Mouse (Mus musculus): Measurements from ENCODE around the gene Ankfy1. TPM values are rescaled to one million over a fixed set of nuclear protein-coding genes. Genes with fewer than 3 reads are reported as not detected.
"Not testable (repeated sequence)": the region's sequence is repeated elsewhere in the genome, so short reads cannot be mapped to it uniquely, and the experiment has no call there.

The Ankfy1 gene
- polyA plus RNA-seq (2012; rRNA removed), result 29.5 and 30.8 TPM in 2 replicates

- DNase-seq (ENCODE audit: low read depth), result no peak
These were observed at the start of gene Ankfy1 for GRCm38 (mm10) chr11:72689551-72690510. Gene Ankfy1 (plus strand): TSS chr11:72690006.

DNA sequence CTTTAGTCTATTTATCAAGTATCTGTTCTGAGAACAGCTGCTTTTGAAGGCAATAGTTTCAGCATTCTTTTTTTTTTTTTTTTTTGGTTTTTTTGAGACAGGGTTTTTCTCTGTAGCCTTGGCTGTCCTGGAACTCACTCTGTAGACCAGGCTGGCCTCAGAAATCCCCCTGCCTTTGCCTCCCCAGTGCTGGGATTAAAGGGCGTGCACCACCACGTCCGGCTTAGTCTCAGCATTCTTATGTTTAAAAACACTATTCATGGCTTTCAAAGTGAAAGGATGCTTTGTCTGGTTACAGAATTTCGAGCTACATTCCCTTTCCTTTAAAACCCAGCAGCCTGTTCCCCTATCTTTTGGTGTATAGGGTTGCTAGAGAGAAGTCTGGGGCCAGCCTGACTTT is 47.1 kb upstream of the Ankfy1 start:
- no peak for DNase-seq (ENCODE audit: low read depth)

- no peak for DNase-seq (ENCODE audit: low read depth)
These were observed 44.4 kb upstream of the Ankfy1 start for GRCm38 (mm10) chr11:72645386-72645785.

DNA sequence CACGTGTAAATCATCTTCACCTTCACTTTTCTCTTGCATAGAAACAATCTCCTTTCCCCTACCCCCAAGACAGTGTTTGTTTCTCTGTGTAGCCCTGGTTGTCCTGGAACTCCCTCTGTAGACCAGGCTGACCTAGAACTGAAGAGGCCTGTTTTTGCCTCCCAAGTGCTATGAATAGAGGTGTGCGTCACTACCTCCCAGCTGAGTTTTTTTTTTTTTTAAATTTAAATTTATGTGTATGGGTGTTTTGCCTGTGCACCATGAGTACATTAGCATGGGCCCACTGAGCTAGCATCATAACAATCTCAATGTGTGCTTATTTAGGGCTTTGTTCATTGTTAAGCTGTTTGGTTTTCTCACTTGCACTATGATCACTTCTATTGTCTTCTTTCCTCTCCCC is 39.5 kb upstream of the Ankfy1 start:
- DNase-seq (ENCODE audit: low read depth), result no peak

DNA sequence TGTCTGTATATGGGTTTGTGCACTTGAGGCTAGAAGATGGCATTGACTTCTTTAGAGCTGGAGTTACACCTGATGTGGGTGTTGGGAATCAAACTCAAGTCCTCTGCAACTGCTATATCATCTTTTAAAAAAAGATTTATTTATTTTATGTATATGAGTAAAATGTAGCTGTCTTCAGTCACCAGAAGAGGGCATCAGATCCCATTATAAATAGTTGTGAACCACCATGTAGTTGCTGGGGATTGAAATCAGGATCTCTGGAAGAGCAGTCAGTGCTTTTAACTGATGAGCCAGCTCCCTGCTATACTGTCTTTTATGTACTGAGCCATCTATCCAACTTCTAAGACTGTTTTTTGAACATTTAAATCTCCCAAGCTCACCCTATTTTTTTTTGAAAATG is 29.9 kb upstream of the Ankfy1 start:
- no peak for DNase-seq (ENCODE audit: low read depth)

GRCm38 (mm10) chr11:72660359-72660758 is 29.4 kb upstream of the Ankfy1 start:
- no peak for DNase-seq (ENCODE audit: low read depth)

DNA sequence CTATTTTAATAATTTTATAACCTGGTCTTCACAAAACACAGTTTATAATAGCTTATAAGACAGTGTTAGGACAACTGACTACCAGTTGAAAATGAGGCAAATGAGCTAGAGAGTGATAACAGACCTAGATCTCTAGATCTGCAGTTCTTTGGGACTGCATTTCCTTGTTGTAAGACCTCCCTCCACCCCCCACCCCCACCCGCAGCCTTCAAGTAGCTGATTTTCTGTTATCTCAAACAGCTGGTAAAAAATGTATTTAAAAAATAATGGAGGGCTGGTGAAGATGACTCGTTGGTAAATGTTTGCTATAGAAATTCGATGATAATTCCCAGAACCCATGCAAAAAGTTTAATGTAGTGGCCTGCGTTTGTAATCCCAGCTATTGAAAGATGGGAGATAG is 25.2 kb upstream of the Ankfy1 start:
- DNase-seq (ENCODE audit: low read depth), result no peak

DNA sequence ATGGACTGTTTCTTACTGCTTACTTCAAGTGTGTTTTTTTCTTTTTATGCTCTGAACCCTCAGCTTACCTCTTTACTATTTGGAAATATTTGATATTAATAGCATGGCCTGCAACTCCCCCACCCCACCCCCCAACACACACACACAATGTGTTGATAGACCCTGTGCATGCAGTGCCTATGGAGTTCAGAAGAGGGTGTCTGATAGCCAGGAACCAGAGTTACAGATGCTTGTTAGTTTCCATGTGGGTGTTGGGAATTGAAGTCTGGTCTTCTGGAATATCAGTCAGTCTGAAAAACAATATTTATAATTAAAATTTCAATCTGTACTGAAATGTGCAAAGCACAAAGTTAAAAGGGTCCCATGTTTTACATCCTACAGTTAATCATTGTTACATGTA is 19.2 kb upstream of the Ankfy1 start:
- DNase-seq (ENCODE audit: low read depth), result no peak

DNA sequence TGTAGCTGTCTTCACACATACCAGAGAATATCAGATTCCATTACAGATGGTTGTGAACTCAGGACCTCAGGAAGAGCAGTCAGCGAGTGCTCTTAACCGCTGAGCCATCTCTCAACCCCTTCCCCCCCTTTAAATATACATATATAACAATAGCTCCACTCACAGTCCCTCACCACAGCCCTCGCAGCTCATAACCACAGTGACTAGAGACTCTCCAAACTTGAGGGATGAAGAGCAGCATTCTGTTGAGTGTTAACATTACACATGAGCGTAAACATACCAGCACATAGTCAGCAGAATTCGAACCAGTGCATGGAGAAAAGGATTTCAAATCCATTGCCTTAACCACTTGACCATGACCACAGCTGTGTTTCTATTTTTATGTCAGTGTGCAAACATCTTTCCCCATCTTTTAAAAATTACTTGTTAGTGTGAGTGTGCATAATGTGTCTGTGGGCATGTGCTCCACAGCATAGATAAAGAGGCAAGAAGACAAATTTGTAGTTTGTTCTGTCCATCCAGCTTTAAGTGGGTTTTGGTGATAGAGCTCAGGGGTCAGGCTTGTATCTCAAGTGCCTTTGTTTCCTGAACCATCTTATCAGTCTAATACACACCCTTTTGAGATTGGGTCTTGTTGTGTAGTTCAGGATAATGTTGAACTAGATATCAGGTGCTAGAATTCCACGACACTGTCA is 18.4 kb upstream of the Ankfy1 start:
- no peak for DNase-seq (ENCODE audit: low read depth)

GRCm38 (mm10) chr11:72672438-72672837 is 17.4 kb upstream of the Ankfy1 start:
- no peak for DNase-seq (ENCODE audit: low read depth)

DNA sequence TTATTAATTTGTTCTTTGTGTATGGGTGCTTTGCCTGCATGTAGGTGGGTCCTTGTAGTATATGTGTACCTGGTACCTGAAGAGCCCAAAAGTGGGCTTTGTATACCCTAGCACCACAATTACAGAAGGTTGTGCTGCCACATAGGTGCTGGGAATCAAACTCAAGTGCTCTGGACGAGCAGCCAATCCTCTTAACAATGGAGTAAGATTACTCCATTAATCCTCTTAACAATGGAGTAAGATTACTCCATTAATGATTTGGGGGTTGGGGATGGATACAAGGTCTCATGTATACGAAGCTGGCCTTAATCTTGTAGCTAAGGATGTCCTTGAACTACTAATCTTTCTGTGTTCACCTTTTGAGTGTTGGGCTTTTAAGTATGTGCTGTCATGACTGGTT is 14.5 kb upstream of the Ankfy1 start:
- no peak for DNase-seq (ENCODE audit: low read depth)

GRCm38 (mm10) chr11:72680726-72681125 is 9.1 kb upstream of the Ankfy1 start:
- no peak for DNase-seq (ENCODE audit: low read depth)

DNA sequence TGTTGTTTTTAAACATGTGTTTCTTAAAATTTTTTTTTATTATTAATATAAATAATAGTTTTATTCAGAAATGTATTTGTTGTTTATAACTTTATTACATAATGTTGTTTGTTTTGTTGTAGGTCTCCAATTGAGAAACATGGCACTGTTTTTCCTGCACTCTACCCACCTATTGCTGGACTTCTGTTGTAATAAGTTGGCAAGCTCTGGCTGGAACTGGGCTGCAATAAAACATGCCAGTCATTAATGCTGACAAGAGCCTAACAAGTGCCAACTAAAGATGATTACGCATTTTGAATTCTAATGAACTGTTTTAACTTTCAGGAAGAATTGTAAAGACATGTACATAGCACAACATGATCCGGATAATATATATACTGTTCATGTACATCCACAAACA is 6.4 kb upstream of the Ankfy1 start:
- DNase-seq (ENCODE audit: low read depth), result peak; percentile 44

DNA sequence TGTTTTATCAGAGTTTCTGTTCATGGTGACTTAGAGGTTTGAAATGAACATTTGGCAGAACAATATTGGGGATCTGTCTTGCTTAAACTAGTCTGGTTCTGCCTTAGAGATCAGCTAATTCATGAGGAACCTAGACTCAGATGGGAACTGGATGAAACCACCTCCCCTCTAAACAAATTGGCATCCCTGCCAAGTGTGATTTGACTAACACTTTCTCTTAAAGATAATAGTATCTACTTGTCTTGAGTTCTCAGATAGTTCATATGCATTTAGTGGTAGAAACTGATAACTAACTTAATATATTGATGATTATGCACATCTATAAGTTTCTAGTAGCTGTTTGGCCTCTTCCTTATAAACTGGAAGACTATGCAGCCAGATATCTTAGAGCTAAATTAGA is 3.1 kb upstream of the Ankfy1 start:
- DNase-seq (ENCODE audit: low read depth), result no peak

DNA sequence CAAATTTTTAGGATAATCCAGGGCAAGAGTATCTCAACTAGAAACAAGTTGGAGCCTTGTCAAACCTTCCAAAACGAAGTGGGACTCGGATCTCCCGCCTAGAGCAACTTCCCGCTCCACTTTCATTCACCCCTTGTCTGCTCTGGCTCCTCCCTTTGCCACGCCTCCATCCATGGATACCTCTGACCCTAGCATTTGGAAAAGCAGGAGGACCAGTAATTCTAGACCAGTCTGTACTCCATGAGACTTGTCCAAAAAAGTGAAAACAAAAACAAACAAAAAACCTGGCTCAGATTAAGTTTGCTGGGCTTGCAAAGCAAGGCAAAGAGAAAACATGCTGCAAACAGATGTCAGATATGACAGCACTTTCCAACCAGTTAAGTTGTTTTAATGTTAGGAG is 1.6 kb upstream of the Ankfy1 start:
- DNase-seq (ENCODE audit: low read depth), result no peak

DNA sequence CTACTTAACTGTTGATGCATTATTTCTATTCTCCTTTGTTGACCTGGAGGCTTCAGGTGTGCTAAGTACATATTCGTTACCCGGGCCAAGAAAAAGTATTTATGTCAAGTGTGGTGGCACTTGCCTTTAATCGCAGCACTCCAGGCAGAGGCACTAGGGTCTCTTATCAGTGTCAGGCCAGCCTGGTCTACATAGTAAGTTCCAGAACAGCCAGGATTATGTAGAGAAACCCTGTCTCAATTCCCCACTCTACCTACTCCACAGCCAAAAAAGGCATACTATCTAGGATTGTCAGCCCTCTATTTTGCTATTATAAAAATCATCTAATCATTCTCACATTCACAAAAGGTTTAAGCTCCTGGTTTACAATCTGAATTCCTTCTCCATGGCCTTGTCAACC is 691 bp upstream of the Ankfy1 start:
- no peak for DNase-seq (ENCODE audit: low read depth)

- DNase-seq (ENCODE audit: low read depth), result no peak
These were observed 2.5 kb downstream of the Ankfy1 start for GRCm38 (mm10) chr11:72692353-72692752.

GRCm38 (mm10) chr11:72695025-72695424 is 5.2 kb downstream of the Ankfy1 start:
- DNase-seq (ENCODE audit: low read depth), result no peak

DNA sequence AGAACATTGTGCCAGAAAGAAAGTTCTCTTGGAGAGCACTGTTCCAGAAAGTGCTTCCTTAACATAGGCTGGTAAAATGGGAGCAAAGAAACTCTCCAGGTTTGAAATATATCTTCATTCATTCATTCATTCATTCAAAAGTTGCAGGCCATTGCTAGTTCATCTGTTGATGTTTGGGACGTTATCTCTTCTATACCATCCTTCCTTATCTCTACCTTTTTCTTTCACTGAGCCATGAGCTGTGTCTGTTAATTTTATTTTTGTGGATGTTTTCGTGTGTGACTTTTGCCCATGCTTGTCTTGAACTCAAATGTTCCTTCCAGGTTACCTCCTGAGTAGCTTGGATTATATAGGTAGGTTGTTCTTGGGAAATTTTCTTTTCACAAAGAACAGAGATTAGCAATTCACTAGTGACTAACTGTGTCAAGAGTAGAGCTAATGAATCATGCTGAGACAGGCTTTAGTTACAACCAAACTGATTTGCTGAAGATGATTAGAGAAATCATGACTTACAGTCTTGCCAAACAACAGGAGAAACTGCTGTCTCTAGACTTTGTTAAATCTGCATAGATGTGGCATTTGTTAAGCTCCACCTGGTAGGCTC is 6.7 kb downstream of the Ankfy1 start:
- peak; percentile 49 for DNase-seq (ENCODE audit: low read depth)

DNA sequence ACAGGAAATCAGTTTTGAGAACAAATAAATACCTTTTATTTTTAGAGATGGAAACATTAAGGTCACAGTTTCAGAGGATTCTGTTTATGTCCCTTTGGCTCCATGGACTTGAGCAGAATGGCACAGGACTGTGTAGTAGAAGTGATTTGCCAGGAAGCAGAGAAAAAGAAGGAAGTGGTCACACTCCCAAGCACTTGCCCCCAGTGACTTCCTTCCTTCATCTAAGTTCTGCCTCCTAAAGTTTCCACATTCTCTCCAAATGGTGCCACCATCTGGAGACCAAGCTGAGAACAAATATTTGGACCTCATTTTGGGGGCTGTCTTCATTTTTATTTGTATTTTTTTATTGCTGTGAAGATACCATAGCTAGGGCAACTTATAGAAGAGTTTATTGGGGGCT is 7.5 kb downstream of the Ankfy1 start:
- no peak for DNase-seq (ENCODE audit: low read depth)

- DNase-seq (ENCODE audit: low read depth), result not testable (repeated sequence)
These were observed 15.3 kb downstream of the Ankfy1 start for GRCm38 (mm10) chr11:72705111-72705510.

DNA sequence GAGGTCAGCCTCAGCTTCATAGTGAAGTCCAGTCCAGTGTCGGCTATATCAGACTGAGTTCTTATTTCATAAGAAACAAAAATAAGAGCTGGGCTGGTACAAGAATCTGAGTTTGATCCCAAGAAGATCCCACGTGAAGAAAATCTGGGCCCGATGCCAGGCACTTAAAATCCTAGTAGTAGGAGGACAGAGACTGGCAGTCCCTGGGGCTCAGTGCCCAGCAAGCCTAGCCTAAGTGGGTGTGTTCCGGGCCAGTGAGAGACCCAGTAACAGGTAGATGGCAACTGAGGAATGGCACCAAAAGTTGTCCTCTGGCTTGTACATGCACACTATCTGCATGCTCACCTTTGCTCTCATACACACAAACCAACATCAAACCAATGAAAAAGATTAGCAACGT is 22.9 kb downstream of the Ankfy1 start:
- DNase-seq (ENCODE audit: low read depth), result peak; percentile 42

DNA sequence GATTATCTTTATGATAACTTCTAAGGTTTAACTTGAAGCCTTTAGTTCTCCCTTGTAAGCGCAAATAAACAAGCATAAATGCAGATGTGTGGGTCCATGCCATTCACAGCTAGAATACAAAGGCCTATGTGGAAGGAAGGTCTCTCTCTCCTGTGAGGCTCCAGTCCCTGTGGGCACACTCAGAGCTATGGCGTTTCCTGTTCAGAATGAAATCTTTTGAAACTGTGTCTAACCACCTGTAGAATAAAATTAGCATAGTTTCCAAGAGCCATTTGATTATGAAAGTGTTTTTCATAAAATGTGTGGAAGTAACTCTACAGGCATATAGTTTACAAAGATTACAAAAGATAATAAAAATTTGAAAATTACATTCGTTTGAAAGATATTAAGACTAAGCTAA is 28.4 kb downstream of the Ankfy1 start:
- DNase-seq (ENCODE audit: low read depth), result no peak

Data from gonadal fat pad, adult 2 months (tissue).